Mouse (Mus musculus): ENCODE data around the gene Hoxa7.

Gene Hoxa7

GRCm38 (mm10) chr6:52221337-52221992 is at the start of gene Hoxa7:
Gene Hoxa7 (minus strand): TSS chr6:52221854.
- peak; percentile 73 to 83 for DNase-seq (ENCODE audit: low spot score in 2 of 2)

- DNase-seq (ENCODE audit: low spot score in 2 of 2) = peak in 1 of 2 experiments; percentile 63
Observed at GRCm38 (mm10) chr6:52270494-52271480, 49.1 kb upstream of the Hoxa7 start.

GRCm38 (mm10) chr6:52268756-52269155 is 47.1 kb upstream of the Hoxa7 start:
- no peak for DNase-seq (ENCODE audit: low spot score in 2 of 2)

GRCm38 (mm10) chr6:52268341-52268740 is 46.7 kb upstream of the Hoxa7 start:
- DNase-seq (ENCODE audit: low spot score in 2 of 2) = no peak

- DNase-seq (ENCODE audit: low spot score in 2 of 2) = no peak
Observed at GRCm38 (mm10) chr6:52267691-52268090, 46.0 kb upstream of the Hoxa7 start.

GRCm38 (mm10) chr6:52267221-52267620 is 45.6 kb upstream of the Hoxa7 start:
- DNase-seq (ENCODE audit: low spot score in 2 of 2) = no peak

GRCm38 (mm10) chr6:52266666-52266985 is 45.0 kb upstream of the Hoxa7 start:
- no peak for DNase-seq (ENCODE audit: low spot score in 2 of 2)

- no peak for DNase-seq (ENCODE audit: low spot score in 2 of 2)
Observed at GRCm38 (mm10) chr6:52265913-52266665, 44.4 kb upstream of the Hoxa7 start.

GRCm38 (mm10) chr6:52265306-52265912 is 43.8 kb upstream of the Hoxa7 start:
- DNase-seq (ENCODE audit: low spot score in 2 of 2) = no peak

GRCm38 (mm10) chr6:52264106-52264790 is 42.6 kb upstream of the Hoxa7 start:
- no peak for DNase-seq (ENCODE audit: low spot score in 2 of 2)

GRCm38 (mm10) chr6:52263321-52263585 is 41.6 kb upstream of the Hoxa7 start:
- no peak for DNase-seq (ENCODE audit: low spot score in 2 of 2)

GRCm38 (mm10) chr6:52262463-52263320 is 41.0 kb upstream of the Hoxa7 start:
- no peak for DNase-seq (ENCODE audit: low spot score in 2 of 2)

- DNase-seq (ENCODE audit: low spot score in 2 of 2) = no peak
Observed at GRCm38 (mm10) chr6:52261751-52262462, 40.3 kb upstream of the Hoxa7 start.

GRCm38 (mm10) chr6:52260654-52261575 is 39.3 kb upstream of the Hoxa7 start, which contains the start of gene Hoxa13:
Gene Hoxa13 (minus strand): TSS chr6:52260880.
- DNase-seq (ENCODE audit: low spot score in 2 of 2) = peak in 1 of 2 experiments; percentile 36

- peak in 1 of 2 experiments; percentile 24 for DNase-seq (ENCODE audit: low spot score in 2 of 2)
Observed at GRCm38 (mm10) chr6:52259811-52260261, 38.2 kb upstream of the Hoxa7 start.

- no peak for DNase-seq (ENCODE audit: low spot score in 2 of 2)
Observed at GRCm38 (mm10) chr6:52259081-52259790, 37.6 kb upstream of the Hoxa7 start.

GRCm38 (mm10) chr6:52256956-52257355 is 35.3 kb upstream of the Hoxa7 start:
- DNase-seq (ENCODE audit: low spot score in 2 of 2) = peak in 1 of 2 experiments; percentile 85
